Mouse (Mus musculus): ENCODE measurements around the gene Nop9. TPM values are rescaled to one million over a fixed set of nuclear protein-coding genes. Genes with fewer than 3 reads are reported as not detected.
"Not testable (repeated sequence)": the region's sequence is repeated elsewhere in the genome, so short reads cannot be mapped to it uniquely, and the experiment has no call there.

Gene Nop9
- total and polyA plus RNA-seq, 3 experiments: 22.3 to 45.5 (median 23.0) TPM

GRCm38 (mm10) chr14:55747051-55747847 lies 1.8 kb downstream of the Nop9 start:
- Histone ChIP-seq H3K9me3 (replicated peaks) (no peaks in the 10 kb centered on the region), H3K36me3 (replicated peaks) (peaks cover 72% of the 10 kb centered on the region), H3K4me1 (ENCODE audit: insufficient read depth, low read depth, low read length) (peaks cover 36% of the 10 kb centered on the region), H3K27me3 (ENCODE audit: insufficient read depth, low read length) (no peaks in the 10 kb centered on the region), H3K4me3 (ENCODE audit: low read depth, low read length) (peak overlapping the region; percentile 85; the same call in 1 of the 2 replicates)
- TF ChIP-seq GATA2 (IDR thresholded peaks at IDR 0.05; ENCODE audit: borderline replicate concordance, low read depth, low read length) (no peak), POLR2AphosphoS5 (IDR thresholded peaks at IDR 0.05; ENCODE audit: insufficient replicate concordance, low read depth, low read length) (no peak), TAL1 (conservative IDR thresholded peaks at IDR 0.05; ENCODE audit: low read depth, low read length) (no peak)
- ATAC-seq (ENCODE audit: extremely low read depth, insufficient number of reproducible peaks, low FRiP score, poor library complexity, severe bottlenecking) (no peak), DNase-seq (ENCODE audit: low spot score) (no peak)

- TF ChIP-seq POLR2AphosphoS5 (IDR thresholded peaks at IDR 0.05; ENCODE audit: insufficient replicate concordance, low read depth, low read length): no peak
- TF ChIP-seq CTCF (IDR thresholded peaks at IDR 0.05; ENCODE audit: low read depth, low read length): no peak
- TF ChIP-seq TAL1 (conservative IDR thresholded peaks at IDR 0.05; ENCODE audit: low read depth, low read length): no peak
- TF ChIP-seq GATA1 (IDR thresholded peaks at IDR 0.05; ENCODE audit: borderline replicate concordance, low read length): no peak
- no peak for TF ChIP-seq GATA2 (IDR thresholded peaks at IDR 0.05; ENCODE audit: borderline replicate concordance, low read depth, low read length)
- peaks cover 3% of the 10 kb centered on the region; the same call in 1 of the 2 replicates for H3K9me3 ChIP-seq (replicated peaks)
- H3K27me3 ChIP-seq (ENCODE audit: insufficient read depth, low read length): peaks cover 7% of the 10 kb centered on the region; the same call in 1 of the 2 replicates
- ATAC-seq (ENCODE audit: extremely low read depth, insufficient number of reproducible peaks, low FRiP score, poor library complexity, severe bottlenecking) (no peak), DNase-seq (ENCODE audit: low spot score) (no peak)
- H3K36me3 ChIP-seq (replicated peaks): peaks cover 57% of the 10 kb centered on the region
- H3K4me3 ChIP-seq (ENCODE audit: low read depth, low read length): no peak overlapping the region
- H3K4me1 ChIP-seq (ENCODE audit: insufficient read depth, low read depth, low read length): peaks cover 30% of the 10 kb centered on the region
Measured at GRCm38 (mm10) chr14:55757566-55757965, 12.1 kb downstream of the Nop9 start.

GRCm38 (mm10) chr14:55758363-55758784 lies 12.9 kb downstream of the Nop9 start, which contains the start of gene Cideb:
Gene Cideb (minus strand): TSS chr14:55758458.
- DNase-seq (ENCODE audit: low spot score) (no peak), ATAC-seq (ENCODE audit: extremely low read depth, insufficient number of reproducible peaks, low FRiP score, poor library complexity, severe bottlenecking) (no peak)
- Histone ChIP-seq H3K4me3 (ENCODE audit: low read depth, low read length) (no peak within 1 kb of the TSS), H3K27me3 (ENCODE audit: insufficient read depth, low read length) (peaks cover 7% of the 10 kb centered on the region; the same call in 1 of the 2 replicates), H3K4me1 (ENCODE audit: insufficient read depth, low read depth, low read length) (peaks cover 34% of the 10 kb centered on the region), H3K36me3 (replicated peaks) (peaks cover 49% of the 10 kb centered on the region), H3K9me3 (replicated peaks) (peaks cover 3% of the 10 kb centered on the region; the same call in 1 of the 2 replicates)
- TF ChIP-seq TAL1 (conservative IDR thresholded peaks at IDR 0.05; ENCODE audit: low read depth, low read length): no peak
- no peak for TF ChIP-seq GATA2 (IDR thresholded peaks at IDR 0.05; ENCODE audit: borderline replicate concordance, low read depth, low read length)
- no peak for TF ChIP-seq GATA1 (IDR thresholded peaks at IDR 0.05; ENCODE audit: borderline replicate concordance, low read length)
- no peak for TF ChIP-seq POLR2AphosphoS5 (IDR thresholded peaks at IDR 0.05; ENCODE audit: insufficient replicate concordance, low read depth, low read length)
- TF ChIP-seq CTCF (IDR thresholded peaks at IDR 0.05; ENCODE audit: low read depth, low read length): no peak

- Histone ChIP-seq H3K4me1 (ENCODE audit: insufficient read depth, low read depth, low read length) (peaks cover 47% of the 10 kb centered on the region), H3K36me3 (replicated peaks) (peaks cover 31% of the 10 kb centered on the region)
- not testable (repeated sequence) for H3K4me3 ChIP-seq (ENCODE audit: low read depth, low read length); H3K9me3 ChIP-seq (replicated peaks); DNase-seq (ENCODE audit: low spot score); H3K27me3 ChIP-seq (ENCODE audit: insufficient read depth, low read length); ATAC-seq (ENCODE audit: extremely low read depth, insufficient number of reproducible peaks, low FRiP score, poor library complexity, severe bottlenecking)
- TF ChIP-seq CTCF (IDR thresholded peaks at IDR 0.05; ENCODE audit: low read depth, low read length): peak; percentile 60
Measured at GRCm38 (mm10) chr14:55760156-55760555, 14.7 kb downstream of the Nop9 start.

- H3K4me1 ChIP-seq (ENCODE audit: insufficient read depth, low read depth, low read length): peaks cover 57% of the 10 kb centered on the region
- 0 out of 2 replicates have a peak within 1 kb of the TSS, but pooled peaks have one; percentile 9 for H3K4me3 ChIP-seq (ENCODE audit: low read depth, low read length)
- H3K27me3 ChIP-seq (ENCODE audit: insufficient read depth, low read length): peaks cover 7% of the 10 kb centered on the region; the same call in 1 of the 2 replicates
- ATAC-seq (ENCODE audit: extremely low read depth, insufficient number of reproducible peaks, low FRiP score, poor library complexity, severe bottlenecking): no peak
- TF ChIP-seq CTCF (IDR thresholded peaks at IDR 0.05; ENCODE audit: low read depth, low read length): no peak
- no peak for TF ChIP-seq POLR2AphosphoS5 (IDR thresholded peaks at IDR 0.05; ENCODE audit: insufficient replicate concordance, low read depth, low read length)
- no peak for TF ChIP-seq GATA1 (IDR thresholded peaks at IDR 0.05; ENCODE audit: borderline replicate concordance, low read length)
- TF ChIP-seq GATA2 (IDR thresholded peaks at IDR 0.05; ENCODE audit: borderline replicate concordance, low read depth, low read length): no peak
- no peak for TF ChIP-seq TAL1 (conservative IDR thresholded peaks at IDR 0.05; ENCODE audit: low read depth, low read length)
- peaks cover 21% of the 10 kb centered on the region for H3K36me3 ChIP-seq (replicated peaks)
- H3K9me3 ChIP-seq (replicated peaks): peaks cover 3% of the 10 kb centered on the region; the same call in 1 of the 2 replicates
- no peak for DNase-seq (ENCODE audit: low spot score)
Measured at GRCm38 (mm10) chr14:55761163-55761562, 15.7 kb downstream of the Nop9 start, which contains the start of gene Ltb4r2. Gene Ltb4r2 (plus strand): TSS chr14:55761428.

- Histone ChIP-seq H3K4me1 (ENCODE audit: insufficient read depth, low read depth, low read length) (peaks cover 63% of the 10 kb centered on the region), H3K27me3 (ENCODE audit: insufficient read depth, low read length) (peaks cover 7% of the 10 kb centered on the region; the same call in 1 of the 2 replicates), H3K9me3 (replicated peaks) (peaks cover 3% of the 10 kb centered on the region; the same call in 1 of the 2 replicates), H3K36me3 (replicated peaks) (peaks cover 14% of the 10 kb centered on the region), H3K4me3 (ENCODE audit: low read depth, low read length) (0 out of 2 replicates have a peak overlapping the region, but pooled peaks have one; percentile 9)
- ATAC-seq (ENCODE audit: extremely low read depth, insufficient number of reproducible peaks, low FRiP score, poor library complexity, severe bottlenecking): no peak
- TF ChIP-seq TAL1 (conservative IDR thresholded peaks at IDR 0.05; ENCODE audit: low read depth, low read length): no peak
- TF ChIP-seq POLR2AphosphoS5 (IDR thresholded peaks at IDR 0.05; ENCODE audit: insufficient replicate concordance, low read depth, low read length): no peak
- TF ChIP-seq GATA1 (IDR thresholded peaks at IDR 0.05; ENCODE audit: borderline replicate concordance, low read length): no peak
- TF ChIP-seq GATA2 (IDR thresholded peaks at IDR 0.05; ENCODE audit: borderline replicate concordance, low read depth, low read length): no peak
- TF ChIP-seq CTCF (IDR thresholded peaks at IDR 0.05; ENCODE audit: low read depth, low read length): no peak
- DNase-seq (ENCODE audit: low spot score): no peak
Measured at GRCm38 (mm10) chr14:55762001-55762821, 16.7 kb downstream of the Nop9 start.

Data from G1E (cell line).